11 mouse cellular contexts compared by ENCODE assay signal in the genomic region with DNA sequence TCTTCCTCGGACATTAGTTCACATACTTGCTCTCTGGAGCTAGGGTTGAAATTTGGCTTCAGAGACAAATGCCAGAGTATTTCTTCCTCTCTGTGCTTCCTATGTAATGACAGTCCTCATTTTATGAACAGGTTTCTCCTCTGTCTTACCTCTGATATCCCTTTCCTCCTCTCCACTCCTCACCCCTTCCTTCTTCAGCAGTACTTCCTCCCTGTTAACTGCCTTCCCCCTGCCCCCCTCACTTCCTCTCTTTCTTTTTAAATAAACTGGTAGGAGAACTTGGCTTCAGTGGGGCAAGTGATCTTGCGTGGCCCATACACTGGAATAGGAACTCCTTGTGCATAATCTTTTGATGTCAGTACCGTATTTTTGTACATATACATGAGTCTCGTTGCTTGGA.
"Had no signal": no experiment of that assay in that cellular context is flagged by ENCODE, and none has a peak within 500 bp of the region (broad histone marks: within the 10 kb centered on the region; RNA-seq: fewer than 3 reads in every experiment).

No protein-coding gene starts in this region.

- H3K9ac ChIP-seq: liver, embryonic 13.5 days; lung, embryonic 14.5 days had no signal

- H3K4me3 ChIP-seq: left cerebral cortex, adult 2 months; liver, embryonic 13.5 days had no signal

- ATAC-seq: lung, postnatal 0 days had no signal

- H3K27me3 ChIP-seq: liver, embryonic 13.5 days had no signal

- H3K27ac ChIP-seq: kidney, postnatal 0 days; left cerebral cortex, adult 2 months; liver, embryonic 13.5 days had no signal

- DNase-seq: kidney, adult 18-20 months; kidney, postnatal 36 days; layer of hippocampus, postnatal 36 days; liver, embryonic 13.5 days; lung, embryonic 14.5 days; midbrain, embryonic 14.5 days; thymus, adult 18-20 months; thymus, postnatal 4 days had no signal

- H3K4me1 ChIP-seq: liver, embryonic 13.5 days had no signal

- H3K9me3 ChIP-seq: liver, embryonic 13.5 days had no signal

- H3K4me2 ChIP-seq: liver, embryonic 13.5 days; lung, embryonic 14.5 days had no signal
